Mouse (Mus musculus) heart, embryonic 13.5 days (tissue): Measurements from ENCODE around the gene Syvn1. TPM values are rescaled to one million over a fixed set of nuclear protein-coding genes. Genes with fewer than 3 reads are reported as not detected.
A peak's percentile ranks its signal among the peaks of the same experiment; 100 is the strongest.

Experiments used
- ATAC-seq: fragments of 200-750 bp; cut with Nextera tagmentation; 2 replicates; pipeline ENCODE4 v1.8.0; 2017; ENCODE audit warnings: moderate TSS enrichment; ENCODE audit not compliant: insufficient number of reproducible peaks, low FRiP score, low TSS enrichment; ENCODE audit errors: extremely low read depth
- H3K27ac ChIP-seq: fragments of 300-500 bp; sonication (generic); replicated peaks from 2 replicates; pipeline ENCODE4 v1.5.1; 2015; ENCODE audit warnings: moderate library complexity, mild to moderate bottlenecking, inconsistent platforms
- H3K27me3 ChIP-seq: fragments of 300-500 bp; sonication (generic); replicated peaks from 2 replicates; pipeline ENCODE4 v1.6.1; 2015; ENCODE audit warnings: mild to moderate bottlenecking, inconsistent platforms
- H3K36me3 ChIP-seq: fragments of 300-500 bp; sonication (generic); 2 replicates; pipeline ENCODE4 v1.6.1; 2015; ENCODE audit warnings: mild to moderate bottlenecking, inconsistent platforms
- H3K4me1 ChIP-seq: fragments of 300-500 bp; sonication (generic); 2 replicates; pipeline ENCODE4 v1.6.1; 2015; ENCODE audit warnings: inconsistent platforms
- H3K4me2 ChIP-seq: fragments of 300-500 bp; sonication (generic); 2 replicates; pipeline ENCODE4 v1.6.1; 2015; ENCODE audit warnings: inconsistent platforms, mild to moderate bottlenecking, moderate library complexity
- H3K4me3 ChIP-seq: fragments of 300-500 bp; sonication (generic); 2 replicates; pipeline ENCODE4 v1.5.1; 2015; ENCODE audit warnings: moderate library complexity, mild to moderate bottlenecking, inconsistent platforms
- H3K9ac ChIP-seq: fragments of 300-500 bp; sonication (generic); 2 replicates; pipeline ENCODE4 v1.6.1; 2015; ENCODE audit warnings: inconsistent platforms, mild to moderate bottlenecking, moderate library complexity
- H3K9me3 ChIP-seq: fragments of 300-500 bp; sonication (generic); 2 replicates; pipeline ENCODE4 v1.6.1; 2016; ENCODE audit warnings: inconsistent platforms
- WGBS: fragments of 180-500 bp; shearing (Covaris S2); methylation state at CpG from one replicate; pipeline ENCODE4 v1.1.7; 2015; ENCODE audit warnings: mixed read lengths; 5-methylcytosine and 5-hydroxymethylcytosine counted together
- polyA plus RNA-seq: library from polyadenylated mRNA; unstranded; fragments of >200 nt; fragmentation: Nextera tagmentation; extraction: Ambion mirVana; gene quantifications from 2 replicates; pipeline ENCODE4 v1.2.1, GENCODE M21; 2015

The Syvn1 gene
- polyA plus RNA-seq, 1 experiment from 2014 or later: 17.6 TPM

DNA sequence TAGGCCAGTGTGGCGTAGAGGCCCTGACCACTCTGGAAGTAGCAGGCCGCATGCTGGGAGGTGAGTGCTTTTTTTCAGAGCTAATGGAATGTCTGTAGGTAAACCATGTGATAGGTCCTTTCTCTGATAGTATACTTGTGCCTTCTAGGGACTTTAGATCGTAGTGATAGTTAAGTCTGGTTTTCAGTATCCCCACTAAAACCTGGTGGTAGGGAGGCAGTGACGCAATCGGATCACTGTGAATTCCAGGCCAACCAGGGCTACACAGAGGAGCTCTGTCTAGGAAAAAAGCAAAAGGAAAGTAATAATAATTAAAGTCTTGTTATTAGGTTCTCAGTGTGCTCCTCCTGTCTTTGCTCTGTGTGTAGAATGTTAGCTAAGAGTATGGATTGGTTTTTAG lies 12.1 kb downstream of the Syvn1 start:
- H3K27me3 ChIP-seq: no peaks in the 10 kb centered on the region
- no peaks in the 10 kb centered on the region for H3K9me3 ChIP-seq
- WGBS: 28% methylated on average over 5 of the region's 5 CpGs
- peaks cover 45% of the 10 kb centered on the region for H3K4me1 ChIP-seq
- peak overlapping the region; percentile 75 for H3K27ac ChIP-seq
- peak overlapping the region; percentile 80 for H3K4me2 ChIP-seq
- peak overlapping the region; percentile 96 for H3K9ac ChIP-seq
- no peak for ATAC-seq
- peak overlapping the region; percentile 69 for H3K4me3 ChIP-seq
- H3K36me3 ChIP-seq: peaks cover 42% of the 10 kb centered on the region

DNA sequence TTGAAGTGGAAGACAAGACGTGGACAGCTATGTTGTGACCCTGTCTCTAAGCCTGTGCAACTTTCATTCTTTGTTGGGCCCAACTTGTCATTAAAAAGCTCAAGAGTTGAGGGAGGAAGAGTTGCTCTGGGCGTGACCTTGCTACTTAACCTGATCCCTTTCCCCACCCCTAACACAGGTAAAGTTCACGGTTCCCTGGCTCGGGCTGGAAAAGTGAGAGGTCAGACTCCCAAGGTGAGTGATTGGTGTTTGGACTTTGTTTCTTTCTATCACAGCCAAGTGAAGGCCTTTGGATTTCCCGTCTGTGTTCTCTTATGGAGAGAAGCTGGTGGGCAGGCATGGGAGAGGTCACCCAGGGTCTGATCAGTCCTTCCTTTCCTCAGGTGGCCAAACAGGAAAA lies 12.6 kb downstream of the Syvn1 start:
- Histone ChIP-seq H3K36me3 (peaks cover 37% of the 10 kb centered on the region), H3K9me3 (no peaks in the 10 kb centered on the region), H3K27me3 (no peaks in the 10 kb centered on the region), H3K27ac (0 out of 2 replicates have a peak overlapping the region, but pooled peaks have one; percentile 75), H3K9ac (peak overlapping the region; percentile 96), H3K4me1 (peaks cover 45% of the 10 kb centered on the region), H3K4me2 (peak overlapping the region; percentile 80), H3K4me3 (peak overlapping the region; percentile 69)
- ATAC-seq: no peak
- 74% methylated on average over 5 of the region's 5 CpGs for WGBS

- Histone ChIP-seq H3K9ac (peak within 1 kb of the TSS; percentile 98), H3K4me1 (peaks cover 38% of the 10 kb centered on the region), H3K4me2 (peak within 1 kb of the TSS; percentile 93), H3K36me3 (peaks cover 18% of the 10 kb centered on the region), H3K27me3 (no peaks in the 10 kb centered on the region), H3K4me3 (peak within 1 kb of the TSS; percentile 91), H3K9me3 (no peaks in the 10 kb centered on the region), H3K27ac (peak within 1 kb of the TSS; percentile 95)
- ATAC-seq: peak; percentile 54; the same call in 1 of the 2 replicates
- under 1% methylated on average over 58 of the region's 58 CpGs for WGBS
Measured at GRCm38 (mm10) chr19:6061021-6061533, 14.7 kb downstream of the Syvn1 start, which contains the start of gene Znhit2. Gene Znhit2, plus strand, starts transcription at chr19:6061192.

DNA sequence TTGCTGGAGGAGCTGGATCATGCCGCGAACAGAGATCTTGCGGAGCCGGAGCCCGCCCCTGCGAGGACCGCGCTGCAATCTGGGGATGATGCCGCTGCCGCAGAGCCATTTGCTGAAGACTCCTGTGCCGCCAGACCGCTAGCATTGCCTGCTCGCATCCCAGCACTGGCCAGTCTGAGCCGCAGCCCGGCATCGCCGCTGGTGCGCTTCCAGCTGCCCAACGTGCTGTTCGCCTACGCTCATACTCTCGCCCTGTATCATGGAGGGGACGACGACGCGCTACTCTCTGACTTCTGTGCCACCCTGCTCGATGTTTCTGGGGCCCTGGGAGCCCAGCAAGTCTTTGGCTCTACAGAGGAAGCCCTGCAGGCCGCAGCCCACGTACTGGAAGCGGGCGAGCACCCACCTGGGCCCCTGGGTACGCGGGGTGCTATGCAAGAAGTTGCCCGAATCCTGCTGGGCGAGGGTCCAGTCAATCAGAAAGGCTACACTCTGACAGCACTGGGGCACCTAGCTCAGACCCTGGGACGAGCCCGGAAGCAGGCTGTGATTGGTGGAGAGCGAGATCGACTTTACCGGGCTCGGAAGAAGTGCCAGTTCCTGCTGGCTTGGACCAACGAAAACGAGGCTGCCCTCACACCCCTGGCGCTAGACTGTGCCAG lies 15.4 kb downstream of the Syvn1 start:
- H3K36me3 ChIP-seq: peaks cover 18% of the 10 kb centered on the region
- H3K4me3 ChIP-seq: peak overlapping the region; percentile 91
- peak overlapping the region; percentile 98 for H3K9ac ChIP-seq
- ATAC-seq: no peak
- no peaks in the 10 kb centered on the region for H3K9me3 ChIP-seq
- H3K4me2 ChIP-seq: peak overlapping the region; percentile 93
- peaks cover 38% of the 10 kb centered on the region for H3K4me1 ChIP-seq
- WGBS: 1% methylated on average over 44 of the region's 44 CpGs
- no peaks in the 10 kb centered on the region for H3K27me3 ChIP-seq
- peak overlapping the region; percentile 95 for H3K27ac ChIP-seq

- Histone ChIP-seq H3K4me3 (peak overlapping the region; percentile 91), H3K27ac (peak overlapping the region; percentile 95; the same call in 1 of the 2 replicates), H3K36me3 (peaks cover 18% of the 10 kb centered on the region), H3K9ac (peak overlapping the region; percentile 98), H3K4me1 (peaks cover 39% of the 10 kb centered on the region), H3K9me3 (no peaks in the 10 kb centered on the region), H3K4me2 (peak overlapping the region; percentile 93), H3K27me3 (no peaks in the 10 kb centered on the region)
- 69% methylated on average over 5 of the region's 5 CpGs for WGBS
- ATAC-seq: no peak
Measured at GRCm38 (mm10) chr19:6062418-6062817, 16.0 kb downstream of the Syvn1 start.

DNA sequence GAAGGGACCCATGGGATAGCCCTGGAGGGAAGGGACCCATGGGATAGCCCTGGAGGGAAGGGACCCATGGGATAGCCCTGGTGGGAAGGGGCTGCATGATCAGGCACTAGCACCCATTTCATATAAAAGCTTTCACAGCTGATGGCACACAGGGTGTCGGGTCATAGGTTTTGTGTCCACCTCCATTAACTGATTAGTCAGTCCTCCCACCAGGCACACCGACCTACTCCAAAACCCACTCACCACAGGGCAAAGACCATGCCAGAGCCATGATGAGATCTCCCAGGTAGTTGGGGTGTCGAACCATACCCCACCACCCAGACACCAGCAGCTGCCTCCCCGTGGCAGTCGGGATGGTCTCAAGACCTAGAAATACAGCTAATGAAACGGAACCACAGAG lies 16.7 kb downstream of the Syvn1 start:
- peak overlapping the region; percentile 98; the same call in 1 of the 2 replicates for H3K9ac ChIP-seq
- 86% methylated on average over 6 of the region's 6 CpGs for WGBS
- peak overlapping the region; percentile 93 for H3K4me2 ChIP-seq
- no peaks in the 10 kb centered on the region for H3K27me3 ChIP-seq
- no peak overlapping the region for H3K27ac ChIP-seq
- H3K9me3 ChIP-seq: no peaks in the 10 kb centered on the region
- peaks cover 18% of the 10 kb centered on the region for H3K36me3 ChIP-seq
- ATAC-seq: no peak
- peaks cover 46% of the 10 kb centered on the region for H3K4me1 ChIP-seq
- no peak overlapping the region for H3K4me3 ChIP-seq

- no peak for ATAC-seq
- Histone ChIP-seq H3K36me3 (peaks cover 33% of the 10 kb centered on the region), H3K4me1 (peaks cover 36% of the 10 kb centered on the region), H3K4me2 (peak overlapping the region; percentile 99), H3K9me3 (no peaks in the 10 kb centered on the region), H3K9ac (peak overlapping the region; percentile 79), H3K27me3 (no peaks in the 10 kb centered on the region), H3K27ac (peak overlapping the region; percentile 74; the same call in 1 of the 2 replicates), H3K4me3 (peak overlapping the region; percentile 58)
- 31% methylated on average over 5 of the region's 5 CpGs for WGBS
Measured at GRCm38 (mm10) chr19:6066571-6066970, 20.2 kb downstream of the Syvn1 start.

DNA sequence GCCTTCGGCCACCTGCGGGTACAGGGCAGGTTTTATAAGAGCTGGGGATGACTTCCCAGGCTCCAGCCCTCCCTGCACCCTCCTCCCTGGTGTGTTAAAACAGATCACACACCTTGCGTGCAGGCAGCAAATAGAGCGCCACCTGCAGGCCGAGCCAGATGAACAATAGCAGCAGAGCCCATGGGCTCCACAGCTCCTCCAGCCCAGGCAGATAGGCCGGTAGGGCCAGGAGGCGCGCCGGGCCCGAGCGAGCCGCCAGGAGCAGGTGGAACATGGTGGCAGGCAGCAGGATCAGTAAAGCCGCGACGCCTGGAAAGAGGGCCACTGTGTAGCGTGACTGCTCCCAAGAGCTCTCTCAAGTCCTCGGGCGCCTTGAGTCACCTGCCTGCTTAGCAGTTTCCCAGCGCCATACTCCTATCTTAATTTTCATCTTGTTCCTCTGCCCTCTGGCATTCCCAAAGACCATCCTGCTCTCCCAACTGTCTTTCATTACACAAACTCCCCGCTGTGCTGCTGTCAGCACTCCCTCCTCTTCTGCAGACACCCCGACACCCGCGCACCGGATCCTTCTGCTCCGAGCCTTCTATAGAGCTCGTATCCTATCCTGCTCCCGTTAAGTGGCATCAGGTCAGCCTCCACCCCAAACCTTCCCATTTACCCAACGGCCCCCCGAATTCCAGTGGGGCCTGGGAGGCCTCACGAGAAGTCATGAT lies 20.8 kb downstream of the Syvn1 start:
- Histone ChIP-seq H3K9ac (peak overlapping the region; percentile 79), H3K9me3 (no peaks in the 10 kb centered on the region), H3K4me3 (peak overlapping the region; percentile 58), H3K4me1 (peaks cover 32% of the 10 kb centered on the region), H3K27me3 (no peaks in the 10 kb centered on the region), H3K36me3 (peaks cover 35% of the 10 kb centered on the region), H3K27ac (peak overlapping the region; percentile 74), H3K4me2 (peak overlapping the region; percentile 99)
- ATAC-seq: 0 out of 2 replicates have a peak, but pooled peaks have one; percentile 10
- WGBS: 1% methylated on average over 30 of the region's 30 CpGs

- WGBS: 11% methylated on average over 33 of the region's 33 CpGs
- Histone ChIP-seq H3K27me3 (no peaks in the 10 kb centered on the region), H3K9me3 (no peaks in the 10 kb centered on the region), H3K4me1 (peaks cover 25% of the 10 kb centered on the region), H3K27ac (peak within 1 kb of the TSS; percentile 74), H3K4me2 (peak within 1 kb of the TSS; percentile 99), H3K4me3 (peak within 1 kb of the TSS; percentile 58), H3K36me3 (peaks cover 39% of the 10 kb centered on the region), H3K9ac (peak within 1 kb of the TSS; percentile 79)
- peak; percentile 78 for ATAC-seq
Measured at GRCm38 (mm10) chr19:6067724-6068415, 21.5 kb downstream of the Syvn1 start, which contains the start of gene Tm7sf2. Gene Tm7sf2, minus strand, starts transcription at chr19:6068373.

DNA sequence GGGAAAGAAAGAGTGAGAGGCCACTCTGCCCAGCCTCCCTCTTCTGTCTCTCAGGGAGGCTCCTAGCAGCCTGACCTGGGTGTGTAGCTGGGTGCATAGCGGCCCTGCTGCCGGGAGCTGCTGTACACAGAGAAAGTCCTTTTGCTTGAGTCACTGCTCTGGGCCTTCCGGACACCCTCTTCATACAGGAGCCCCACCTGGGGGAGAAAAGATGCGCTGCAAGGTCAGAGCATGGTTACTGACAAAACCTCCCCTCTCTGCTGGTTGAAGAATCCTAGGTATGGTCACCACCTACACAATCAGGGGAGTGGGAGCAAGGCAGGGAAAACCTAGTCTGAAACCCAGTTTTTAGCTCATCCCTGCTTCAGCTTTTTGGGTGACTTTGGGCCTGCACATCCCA lies 22.6 kb downstream of the Syvn1 start:
- Histone ChIP-seq H3K27ac (no peak overlapping the region), H3K4me2 (no peak overlapping the region), H3K9me3 (no peaks in the 10 kb centered on the region), H3K4me1 (peaks cover 23% of the 10 kb centered on the region), H3K36me3 (peaks cover 50% of the 10 kb centered on the region), H3K27me3 (no peaks in the 10 kb centered on the region), H3K4me3 (no peak overlapping the region), H3K9ac (no peak overlapping the region)
- no peak for ATAC-seq
- WGBS: 73% methylated on average over 4 of the region's 4 CpGs

- no peak for ATAC-seq
- H3K4me1 ChIP-seq: peaks cover 23% of the 10 kb centered on the region
- H3K9me3 ChIP-seq: no peaks in the 10 kb centered on the region
- H3K4me2 ChIP-seq: no peak overlapping the region
- H3K27ac ChIP-seq: no peak overlapping the region
- 88% methylated on average over 10 of the region's 10 CpGs for WGBS
- H3K4me3 ChIP-seq: no peak overlapping the region
- H3K9ac ChIP-seq: no peak overlapping the region
- H3K36me3 ChIP-seq: peaks cover 58% of the 10 kb centered on the region
- no peaks in the 10 kb centered on the region for H3K27me3 ChIP-seq
Measured at GRCm38 (mm10) chr19:6069851-6070250, 23.5 kb downstream of the Syvn1 start.
